Mouse (Mus musculus) ZHBTc4 (cell line): ENCODE data around the gene Prps1l3.
"Not testable (repeated sequence)": the region's sequence is repeated elsewhere in the genome, so short reads cannot be mapped to it uniquely, and the experiment has no call there.

Experiments
- DNase-seq: peaks from one replicate; pipeline ENCODE4 v3.0.0-alpha.2; 2011; ENCODE audit warnings: low read depth, low spot score

Gene Prps1l3

GRCm38 (mm10) chr12:57230192-57230706 is at the start of gene Prps1l3, which contains the start of gene Mipol1:
Gene Prps1l3, plus strand, starts transcription at chr12:57230412.
Gene Mipol1, plus strand, starts transcription at chr12:57230427.
- peak; percentile 98 for DNase-seq

GRCm38 (mm10) chr12:57184401-57185147 is 45.6 kb upstream of the Prps1l3 start:
- no peak for DNase-seq

DNA sequence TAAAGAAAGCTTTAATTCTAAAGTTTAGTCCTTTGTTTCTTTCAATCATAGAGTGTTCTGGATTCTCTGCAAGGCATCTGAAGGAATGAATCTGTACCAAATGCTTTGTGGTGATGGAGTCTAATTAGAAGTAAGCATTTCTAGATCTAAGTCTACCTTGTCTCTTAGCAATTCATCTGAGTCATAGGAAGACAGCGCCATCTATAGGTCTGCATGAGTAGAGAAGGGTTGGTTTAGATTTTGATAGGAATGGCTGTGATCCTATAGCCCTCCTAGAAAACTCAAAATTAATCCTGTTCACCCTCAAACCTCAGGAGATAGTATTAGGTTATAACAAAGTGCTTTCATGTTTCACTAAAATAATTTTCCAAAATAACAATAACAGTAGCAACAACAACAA is 44.7 kb upstream of the Prps1l3 start:
- DNase-seq, result peak; percentile 63

DNA sequence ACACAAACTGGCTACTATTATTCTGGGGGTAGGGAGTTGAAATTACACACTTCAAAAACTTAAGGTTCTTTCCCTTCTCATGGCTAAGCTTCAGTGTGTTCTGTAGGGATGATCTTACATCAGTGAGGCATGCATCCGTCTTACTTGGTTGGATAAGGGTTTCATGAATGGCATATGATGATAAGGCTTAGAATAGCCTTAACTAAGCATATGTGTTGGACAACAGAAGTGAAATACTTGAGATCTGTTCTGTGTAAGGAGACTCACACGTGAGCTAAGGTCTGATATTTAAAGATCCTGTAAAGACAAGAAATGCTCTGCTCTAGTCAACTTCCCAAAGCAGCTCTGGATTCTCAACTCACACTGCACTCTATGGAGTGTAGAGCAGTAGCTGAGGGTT is 44.1 kb upstream of the Prps1l3 start:
- DNase-seq, result no peak

DNA sequence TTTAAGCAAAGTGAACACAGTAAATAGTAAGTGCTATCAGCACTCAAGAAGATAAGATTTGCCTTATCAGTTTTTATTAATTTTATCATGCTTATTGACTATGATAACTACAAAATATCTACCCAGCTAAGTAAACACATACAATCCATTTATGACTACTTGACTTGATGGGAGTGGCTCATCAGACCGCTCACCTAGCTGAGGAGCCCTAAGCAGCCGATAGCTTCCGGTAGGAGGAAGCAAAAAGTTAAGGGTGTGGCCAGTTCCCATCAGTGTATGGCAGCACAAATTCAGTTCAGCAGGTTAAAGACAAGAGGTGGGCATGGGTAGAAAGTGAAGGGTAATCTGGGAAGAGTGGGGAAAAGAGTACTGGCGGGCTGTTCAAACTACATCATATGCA is 43.2 kb upstream of the Prps1l3 start:
- no peak for DNase-seq

DNA sequence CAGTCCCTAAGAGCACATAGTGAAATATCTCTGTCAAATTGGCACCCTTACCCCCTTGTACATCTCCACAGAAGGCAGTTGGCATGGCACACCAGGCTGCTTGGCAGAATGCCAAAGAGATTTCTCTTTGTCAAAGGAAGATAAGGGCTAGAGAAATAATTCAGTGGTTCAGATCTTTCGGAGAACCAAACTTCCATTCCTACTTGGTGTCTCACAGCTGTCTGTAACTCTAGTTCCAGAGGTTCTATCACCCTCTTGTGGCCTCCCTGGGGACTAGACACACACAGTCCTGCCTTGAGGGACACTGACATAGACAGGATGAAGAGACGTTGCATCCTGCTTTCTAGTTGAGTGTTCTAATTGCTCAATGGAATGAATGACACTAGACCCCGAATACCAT is 35.6 kb upstream of the Prps1l3 start:
- DNase-seq, result peak; percentile 71

DNA sequence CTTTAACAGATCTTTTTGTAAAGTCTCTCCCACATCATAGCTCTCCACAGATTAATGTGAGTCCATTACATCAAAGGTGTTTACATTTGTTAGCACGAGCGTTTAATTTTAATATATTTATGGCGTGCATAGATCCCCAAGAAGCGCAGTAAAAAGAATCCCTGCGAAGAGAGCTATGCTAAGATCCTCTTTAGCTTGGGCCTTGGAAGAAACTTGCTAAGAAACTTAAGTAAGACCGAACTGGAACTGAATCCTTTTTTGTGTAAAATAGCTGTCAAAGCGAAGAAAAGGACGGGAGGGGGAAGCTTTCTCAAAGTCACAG is 34.0 kb upstream of the Prps1l3 start:
- no peak for DNase-seq

DNA sequence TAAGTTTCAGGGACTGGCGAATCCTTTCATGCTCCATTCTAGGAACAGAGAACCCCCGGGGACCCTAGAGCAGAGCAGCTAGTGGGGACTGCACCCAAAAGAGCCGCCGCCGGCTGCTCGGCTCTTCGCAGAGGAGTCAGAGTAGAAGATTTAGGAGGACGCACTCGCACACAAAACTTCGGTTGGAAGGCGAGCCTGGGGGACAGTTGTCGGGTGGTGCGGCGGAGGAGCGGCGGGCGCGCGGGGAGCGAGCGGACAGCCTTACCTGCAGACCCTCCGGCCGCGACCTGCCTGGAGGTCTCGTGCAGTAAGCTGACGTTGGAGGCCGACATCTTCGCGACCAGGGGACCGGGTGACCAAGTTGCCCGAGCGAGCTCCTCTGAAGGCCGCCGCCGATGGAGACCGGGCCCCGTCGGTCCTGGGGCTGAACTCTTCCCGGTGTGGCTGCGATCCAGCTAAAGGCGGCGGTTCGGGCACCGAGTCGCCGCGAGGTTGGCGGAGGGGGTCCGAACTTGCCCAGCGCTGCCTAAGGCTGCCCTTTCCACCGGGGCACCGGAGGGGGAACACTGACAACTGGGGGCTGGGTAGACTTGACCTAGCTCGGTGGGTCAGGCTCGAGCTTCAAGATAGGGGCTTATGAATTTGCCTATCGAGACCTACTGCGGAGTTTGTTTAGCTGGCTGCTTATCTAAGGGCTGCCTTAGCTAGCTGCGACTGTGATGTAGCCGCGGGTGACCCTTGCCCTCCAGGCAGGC is 33.4 kb upstream of the Prps1l3 start:
- DNase-seq, result peak; percentile 66

GRCm38 (mm10) chr12:57197363-57198026 is 32.7 kb upstream of the Prps1l3 start, which contains the start of gene Slc25a21:
Gene Slc25a21, minus strand, starts transcription at chr12:57197472.
- no peak for DNase-seq

- no peak for DNase-seq
Measured at GRCm38 (mm10) chr12:57198269-57198668, 31.9 kb upstream of the Prps1l3 start.

DNA sequence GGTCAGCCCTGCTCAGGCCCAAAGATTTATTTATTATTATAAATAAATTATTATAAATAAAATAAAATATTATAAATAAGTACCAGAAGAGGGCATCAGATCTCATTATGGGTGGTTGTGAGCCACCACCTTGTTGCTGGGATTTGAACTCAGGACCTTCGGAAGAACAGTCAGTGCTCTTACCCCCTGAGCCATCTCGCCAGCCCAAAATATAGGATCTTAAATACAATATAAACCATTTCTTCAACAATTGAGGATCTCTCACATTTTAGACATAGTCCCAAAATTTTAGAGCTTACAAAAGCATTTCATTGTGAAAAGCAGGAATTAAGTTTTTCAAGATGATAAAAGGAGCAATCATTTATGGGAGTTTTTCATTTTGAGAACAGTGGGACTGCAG is 30.8 kb upstream of the Prps1l3 start:
- DNase-seq, result no peak

DNA sequence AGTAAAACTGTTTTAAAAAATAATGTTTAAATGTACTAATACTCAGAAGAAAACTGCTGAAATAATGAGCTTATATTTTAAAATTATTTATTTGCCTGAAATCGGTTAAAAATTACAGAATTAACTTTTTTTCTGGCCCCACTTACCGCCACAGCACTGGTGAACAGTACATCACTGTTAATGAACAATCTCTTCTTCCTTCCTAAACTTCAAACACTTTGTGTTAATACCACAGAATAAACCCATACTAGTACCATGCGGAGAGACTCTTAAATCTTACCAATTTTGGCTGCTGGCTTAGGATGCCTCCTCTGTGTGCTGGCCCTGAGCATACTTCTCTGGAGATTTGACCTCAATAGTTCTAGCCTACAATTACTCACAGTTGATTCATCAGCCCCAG is 28.3 kb upstream of the Prps1l3 start:
- no peak for DNase-seq

- no peak for DNase-seq
Measured at GRCm38 (mm10) chr12:57204276-57204851, 25.8 kb upstream of the Prps1l3 start.

DNA sequence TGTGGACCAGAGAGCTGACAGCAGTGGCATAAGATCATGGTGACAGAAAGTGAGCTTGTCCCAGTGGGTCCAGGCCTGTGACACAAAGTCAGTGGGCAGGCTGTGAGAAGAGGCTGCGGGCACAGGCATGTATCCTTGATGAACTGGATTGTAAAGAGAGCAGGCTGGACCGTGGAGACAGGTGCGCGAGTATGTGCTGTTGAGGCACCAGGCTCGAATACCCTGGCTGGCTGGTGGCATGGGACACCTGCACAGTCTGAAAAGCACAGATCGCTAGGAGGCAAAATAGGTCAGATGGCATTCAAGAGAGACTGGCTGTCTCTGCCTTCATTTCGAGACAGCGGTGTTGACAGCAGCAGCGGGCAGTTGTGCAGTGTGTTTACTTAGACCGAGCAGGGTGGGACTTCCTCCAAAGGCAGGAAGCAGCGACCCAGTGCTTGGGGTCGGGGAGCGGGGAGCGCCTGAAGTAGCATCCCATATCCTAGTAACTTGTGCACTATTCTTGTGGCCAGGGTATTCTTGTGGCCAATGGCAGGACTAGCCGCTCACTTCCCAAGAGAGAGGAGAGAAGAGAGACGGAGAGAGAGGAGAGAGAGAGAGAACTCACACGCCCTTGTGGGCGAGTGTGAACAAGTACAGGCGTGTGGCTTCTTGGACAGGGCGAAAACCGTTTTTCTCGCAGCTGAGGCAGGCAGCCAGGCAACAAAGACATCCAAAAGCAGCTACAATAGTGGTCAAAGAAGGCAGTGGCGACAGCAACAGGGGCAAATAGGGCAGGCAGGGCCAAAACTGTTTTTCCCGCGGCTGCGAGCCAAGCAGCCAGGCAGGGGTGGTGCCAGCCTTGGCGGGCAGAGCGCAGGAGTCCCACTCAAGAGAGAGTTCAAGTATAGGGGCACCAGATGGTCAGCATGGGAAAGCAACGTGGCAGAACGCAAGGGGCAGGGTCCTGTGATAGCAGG is 18.6 kb upstream of the Prps1l3 start:
- DNase-seq, result peak; percentile 68

DNA sequence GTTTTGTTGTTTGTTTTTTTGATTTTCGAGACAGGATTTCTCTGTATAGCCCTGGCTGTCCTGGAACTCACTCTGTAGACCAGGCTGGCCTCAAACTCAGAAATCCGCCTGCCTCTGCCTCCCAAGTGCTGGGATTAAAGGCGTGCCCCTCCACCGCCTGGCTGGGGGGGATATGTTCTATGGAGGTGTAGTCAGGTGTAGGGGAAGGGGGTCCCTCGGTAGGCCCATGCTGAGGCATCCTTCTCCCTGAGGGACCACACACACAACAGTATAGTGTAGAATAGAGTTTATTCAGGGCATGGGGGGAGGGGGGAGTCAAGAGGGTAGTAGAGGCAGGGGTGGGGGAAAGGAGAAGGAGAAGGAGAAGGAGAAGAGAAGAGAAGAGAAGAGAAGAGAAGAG is 17.7 kb upstream of the Prps1l3 start:
- DNase-seq, result not testable (repeated sequence)

DNA sequence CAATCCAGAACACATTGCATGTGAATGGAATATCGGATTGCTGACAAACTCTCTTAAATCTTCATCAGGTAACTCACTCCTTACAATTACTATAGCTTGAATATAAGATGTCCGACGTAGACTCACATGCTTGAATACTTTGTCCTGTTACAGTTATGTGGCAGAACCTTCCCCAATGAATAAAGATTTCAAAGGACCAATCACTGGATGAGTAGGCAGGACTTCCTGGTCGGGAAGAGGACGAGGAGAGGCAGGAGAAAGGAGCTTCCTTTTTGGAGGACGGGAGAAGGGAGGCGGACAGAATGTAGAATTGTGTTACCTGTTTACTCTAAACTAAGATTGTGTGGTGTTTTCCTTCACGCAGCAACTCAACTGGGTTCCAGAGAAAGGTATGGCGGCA is 3.8 kb upstream of the Prps1l3 start:
- peak; percentile 68 for DNase-seq

DNA sequence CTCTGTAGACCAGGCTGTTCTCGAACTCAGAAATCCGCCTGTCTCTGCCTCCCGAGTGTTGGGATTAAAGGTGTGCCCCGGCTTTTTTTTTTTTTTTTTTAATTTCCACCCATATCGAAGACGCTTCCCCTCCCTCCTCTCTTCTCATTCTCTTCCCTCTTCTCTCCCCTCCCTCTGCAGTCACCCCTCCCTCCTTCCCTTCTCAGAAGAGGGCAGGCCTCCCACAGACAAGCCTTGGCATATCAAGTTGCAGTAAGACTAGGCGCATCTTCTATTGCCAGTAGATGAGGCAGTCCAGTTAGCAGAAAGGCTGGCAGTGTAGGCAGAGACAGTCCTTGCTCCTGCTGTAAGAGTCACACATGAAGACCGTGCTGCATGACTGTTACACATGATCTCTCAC is 2.4 kb upstream of the Prps1l3 start:
- DNase-seq, result peak; percentile 53

GRCm38 (mm10) chr12:57229703-57230102 is 509 bp upstream of the Prps1l3 start:
- DNase-seq, result no peak

- peak; percentile 81 for DNase-seq
Measured at GRCm38 (mm10) chr12:57231085-57231875, 1.1 kb downstream of the Prps1l3 start.

DNA sequence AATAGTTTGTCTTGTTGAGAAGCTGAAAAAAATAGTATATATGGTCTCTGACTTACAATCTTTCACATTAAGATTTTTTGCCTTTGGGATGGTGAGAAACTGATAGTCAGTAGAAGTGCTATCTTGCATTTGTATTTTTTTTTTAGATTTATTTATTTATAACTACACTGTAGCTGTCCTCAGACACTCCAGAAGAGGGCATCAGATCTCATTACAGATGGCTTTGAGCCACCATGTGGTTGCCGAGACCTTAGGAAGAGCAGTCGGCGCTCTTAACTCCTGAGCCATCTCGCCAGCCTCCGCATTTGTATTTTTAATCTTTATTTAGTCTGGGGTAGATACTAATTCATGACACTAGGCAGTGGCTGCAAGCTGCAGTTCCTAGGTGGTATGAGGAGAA is 3.2 kb downstream of the Prps1l3 start:
- DNase-seq, result peak; percentile 51
